Mouse (Mus musculus): ENCODE results near the gene Mfap3l.

DNA sequence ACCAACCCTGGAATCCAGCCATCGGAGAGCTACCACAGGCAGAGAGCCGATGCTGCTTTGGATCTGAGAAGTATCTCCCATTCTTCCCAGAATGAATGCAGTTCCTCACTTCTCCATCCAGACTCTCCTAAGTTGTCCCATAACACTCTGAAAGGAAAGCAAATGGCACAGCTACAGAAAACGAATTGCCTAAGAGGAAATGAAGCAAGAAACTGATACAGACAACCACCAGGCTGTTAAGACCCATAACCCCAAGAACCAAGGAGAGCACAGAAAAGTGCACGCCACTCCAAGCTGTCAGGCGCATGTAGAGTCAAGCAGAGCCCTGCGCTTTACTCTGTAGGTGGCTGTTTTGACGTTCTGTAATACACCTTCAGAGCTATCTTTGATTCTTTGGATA, 7.9 kb upstream of the Mfap3l start:
- TF ChIP-seq CTCF (IDR thresholded peaks at IDR 0.05; ENCODE audit: low read depth, low read length) (no peak), POLR2A (IDR thresholded peaks at IDR 0.05; ENCODE audit: extremely low read depth, insufficient read depth, low read length) (no peak)
